Mouse (Mus musculus) E14TG2a.4 (cell line): Measurements from ENCODE around the gene B3gnt3.

ENCODE experiments used
- CTCF ChIP-seq: conservative IDR thresholded peaks from 2 replicates; pipeline ENCODE4 v1.5.1; 2014; ENCODE audit warnings: low read length
- NANOG ChIP-seq: IDR thresholded peaks from 2 replicates; pipeline ENCODE4 v1.6.1; 2014; ENCODE audit warnings: borderline replicate concordance, low read length, mixed read lengths

GRCm38 (mm10) chr8:71654600-71654999, 47.0 kb downstream of the B3gnt3 start:
- TF ChIP-seq CTCF (no peak), NANOG (no peak)
